Mouse (Mus musculus): ENCODE measurements around the gene Snapc3. TPM values are rescaled to one million over a fixed set of nuclear protein-coding genes. Genes with fewer than 3 reads are reported as not detected.
A peak's percentile ranks its signal among the peaks of the same experiment; 100 is the strongest.
"Not testable (repeated sequence)": the region's sequence is repeated elsewhere in the genome, so short reads cannot be mapped to it uniquely, and the experiment has no call there.

Snapc3 gene
- total and polyA plus RNA-seq, 3 experiments = 12.0 to 15.7 (median 15.5) TPM

DNA sequence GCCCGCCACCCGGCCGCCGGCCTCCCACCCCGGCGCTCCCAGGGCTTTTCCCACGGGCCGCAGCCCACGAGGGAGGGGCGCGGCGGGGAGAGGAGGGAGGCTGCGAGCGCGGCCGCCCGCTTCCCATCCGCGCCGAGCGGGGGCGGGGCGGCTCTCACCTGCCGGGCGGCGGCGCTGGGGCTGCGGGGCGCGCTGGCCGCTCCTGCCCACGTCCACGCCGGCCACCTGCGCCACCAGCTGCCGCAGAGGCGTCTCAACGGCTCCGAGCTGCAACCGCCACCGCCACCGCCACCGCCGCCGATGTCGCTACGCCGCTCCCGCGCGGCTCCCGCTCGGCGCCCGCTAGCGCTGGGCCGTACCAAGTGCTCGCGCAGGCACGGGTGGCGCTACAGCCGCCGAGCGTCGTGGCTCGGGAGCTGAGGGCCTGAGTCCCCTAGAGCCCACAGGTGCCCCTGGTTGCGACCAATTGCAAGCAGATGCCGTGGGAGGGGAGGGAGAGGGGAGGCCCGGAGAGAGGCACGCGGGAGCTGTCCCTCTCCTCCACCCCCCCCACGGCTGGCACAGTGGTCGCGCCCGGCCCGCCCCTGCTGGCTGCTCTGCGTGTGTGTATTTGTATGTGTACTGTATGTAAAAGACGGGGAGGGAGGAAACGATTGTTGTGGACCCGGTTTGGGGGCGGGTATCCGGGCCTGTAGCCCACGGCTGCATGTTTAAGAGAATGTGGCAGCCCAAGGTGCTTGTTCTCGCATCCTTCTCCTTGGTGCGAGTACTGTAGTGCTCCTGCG, 68.8 kb downstream of the Snapc3 start, which contains the start of gene Psip1:
Psip1 (minus strand) TSS at position 343 of the 785 bp plus-strand sequence.
- under 1% methylated on average over 70 of the region's 86 CpGs for WGBS
- H3K36me3 ChIP-seq (ENCODE audit: control insufficient read depth, insufficient read depth, low read length) = peaks cover 4% of the 10 kb centered on the region; the same call in 1 of the 2 replicates
- peak within 1 kb of the TSS; percentile 73 for H3K4me3 ChIP-seq
- peak; percentile 88 to 93 for DNase-seq
- H3K4me1 ChIP-seq (ENCODE audit: control insufficient read depth, insufficient read depth, low read length) = no peaks in the 10 kb centered on the region; the same call in none of the 2 replicates
- H3K9ac ChIP-seq (ENCODE audit: low read depth, low read length) = peak within 1 kb of the TSS; percentile 90
- peak within 1 kb of the TSS; percentile 97 for H3K27ac ChIP-seq
- H3K79me2 ChIP-seq (replicated peaks; ENCODE audit: control insufficient read depth, insufficient read depth, low read length) = no peaks in the 10 kb centered on the region
- H3K27me3 ChIP-seq (ENCODE audit: control insufficient read depth, insufficient read depth, low read length) = no peaks in the 10 kb centered on the region
- TF ChIP-seq EP300 (IDR thresholded peaks at IDR 0.05; ENCODE audit: insufficient read depth, low read depth, low read length) (0 out of 2 replicates have a peak, but pooled peaks have one; percentile 17), CTCF (IDR thresholded peaks at IDR 0.05) (peak; percentile 61), POLR2A (IDR thresholded peaks at IDR 0.05; ENCODE audit: insufficient read depth, low read depth, low read length) (no peak)
- intact Hi-C loops (cut with DNase I) = loop anchor here (2.0 kb wide), 2 partner anchors 38 to 68 kb away; partner anchors contain the start of gene Ccdc171

- no peak overlapping the region for H3K27ac ChIP-seq
- H3K4me3 ChIP-seq = no peak overlapping the region
- no peak for TF ChIP-seq POLR2A (IDR thresholded peaks at IDR 0.05; ENCODE audit: insufficient read depth, low read depth, low read length)
- no peak for TF ChIP-seq CTCF (IDR thresholded peaks at IDR 0.05)
- TF ChIP-seq EP300 (IDR thresholded peaks at IDR 0.05; ENCODE audit: insufficient read depth, low read depth, low read length) = no peak
- no peaks in the 10 kb centered on the region; the same call in none of the 2 replicates for H3K4me1 ChIP-seq (ENCODE audit: control insufficient read depth, insufficient read depth, low read length)
- H3K27me3 ChIP-seq (ENCODE audit: control insufficient read depth, insufficient read depth, low read length) = no peaks in the 10 kb centered on the region
- 39% methylated on average over 5 of the region's 5 CpGs for WGBS
- DNase-seq = no peak
- intact Hi-C loops (cut with DNase I) = no loop called here
- H3K36me3 ChIP-seq (ENCODE audit: control insufficient read depth, insufficient read depth, low read length) = peaks cover 4% of the 10 kb centered on the region; the same call in 1 of the 2 replicates
- H3K79me2 ChIP-seq (replicated peaks; ENCODE audit: control insufficient read depth, insufficient read depth, low read length) = no peaks in the 10 kb centered on the region
- no peak overlapping the region for H3K9ac ChIP-seq (ENCODE audit: low read depth, low read length)
Observed at GRCm38 (mm10) chr4:83489121-83489520, 71.6 kb downstream of the Snapc3 start.

DNA sequence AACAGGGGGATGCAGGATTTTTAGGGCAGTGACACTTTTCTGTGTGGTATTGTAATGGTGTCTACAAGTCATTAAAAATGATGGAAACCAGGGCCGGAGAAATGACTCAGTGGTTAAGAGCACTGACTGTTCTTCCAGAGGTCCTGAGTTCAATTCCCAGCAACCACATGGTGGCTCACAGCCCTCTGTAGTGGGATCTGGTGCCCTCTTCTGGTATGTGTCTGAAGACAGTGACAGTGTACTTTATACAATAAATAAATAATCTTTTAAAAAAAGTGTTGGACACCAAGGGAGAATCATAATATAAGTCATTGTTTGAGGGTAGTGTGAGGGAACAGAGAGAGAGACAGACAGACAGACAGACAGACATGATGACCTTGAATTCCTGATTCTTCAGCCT, 75.6 kb downstream of the Snapc3 start:
- no peaks in the 10 kb centered on the region; the same call in 1 of the 2 replicates for H3K4me1 ChIP-seq (ENCODE audit: control insufficient read depth, insufficient read depth, low read length)
- H3K36me3 ChIP-seq (ENCODE audit: control insufficient read depth, insufficient read depth, low read length) = no peaks in the 10 kb centered on the region
- 97% methylated on average over 1 of the region's 1 CpGs for WGBS
- peak; percentile 34; the same call in 1 of the 2 replicates for TF ChIP-seq CTCF (IDR thresholded peaks at IDR 0.05)
- TF ChIP-seq EP300 (IDR thresholded peaks at IDR 0.05; ENCODE audit: insufficient read depth, low read depth, low read length) = no peak
- TF ChIP-seq POLR2A (IDR thresholded peaks at IDR 0.05; ENCODE audit: insufficient read depth, low read depth, low read length) = no peak
- intact Hi-C loops (cut with DNase I) = no loop called here
- H3K79me2 ChIP-seq (replicated peaks; ENCODE audit: control insufficient read depth, insufficient read depth, low read length) = no peaks in the 10 kb centered on the region
- H3K27me3 ChIP-seq (ENCODE audit: control insufficient read depth, insufficient read depth, low read length) = no peaks in the 10 kb centered on the region
- no peak overlapping the region for H3K27ac ChIP-seq
- H3K4me3 ChIP-seq = no peak overlapping the region
- DNase-seq = no peak
- no peak overlapping the region for H3K9ac ChIP-seq (ENCODE audit: low read depth, low read length)

- H3K4me3 ChIP-seq; intact Hi-C loops (cut with DNase I); H3K36me3 ChIP-seq (ENCODE audit: control insufficient read depth, insufficient read depth, low read length); H3K79me2 ChIP-seq (replicated peaks; ENCODE audit: control insufficient read depth, insufficient read depth, low read length); H3K9ac ChIP-seq (ENCODE audit: low read depth, low read length); H3K27me3 ChIP-seq (ENCODE audit: control insufficient read depth, insufficient read depth, low read length); DNase-seq; H3K27ac ChIP-seq; H3K4me1 ChIP-seq (ENCODE audit: control insufficient read depth, insufficient read depth, low read length): not testable (repeated sequence)
- WGBS = 84% methylated on average over 5 of the region's 5 CpGs
Observed at GRCm38 (mm10) chr4:83497013-83497412, 79.5 kb downstream of the Snapc3 start.

- no peaks in the 10 kb centered on the region; the same call in 1 of the 2 replicates for H3K27me3 ChIP-seq (ENCODE audit: control insufficient read depth, insufficient read depth, low read length)
- no peak overlapping the region for H3K4me3 ChIP-seq
- no peak overlapping the region for H3K27ac ChIP-seq
- WGBS = 18% methylated on average over 22 of the region's 22 CpGs
- no peaks in the 10 kb centered on the region for H3K36me3 ChIP-seq (ENCODE audit: control insufficient read depth, insufficient read depth, low read length)
- no peak overlapping the region for H3K9ac ChIP-seq (ENCODE audit: low read depth, low read length)
- DNase-seq = no peak
- no peak for TF ChIP-seq CTCF (IDR thresholded peaks at IDR 0.05)
- no peak for TF ChIP-seq EP300 (IDR thresholded peaks at IDR 0.05; ENCODE audit: insufficient read depth, low read depth, low read length)
- TF ChIP-seq POLR2A (IDR thresholded peaks at IDR 0.05; ENCODE audit: insufficient read depth, low read depth, low read length) = no peak
- H3K4me1 ChIP-seq (ENCODE audit: control insufficient read depth, insufficient read depth, low read length) = no peaks in the 10 kb centered on the region; the same call in 1 of the 2 replicates
- intact Hi-C loops (cut with DNase I) = no loop called here
- H3K79me2 ChIP-seq (replicated peaks; ENCODE audit: control insufficient read depth, insufficient read depth, low read length) = no peaks in the 10 kb centered on the region
Observed at GRCm38 (mm10) chr4:83500154-83501036, 82.9 kb downstream of the Snapc3 start.
